Mouse (Mus musculus) kidney, embryonic 16.5 days (tissue): Measurements from ENCODE around the gene Olfr149. TPM values are rescaled to one million over a fixed set of nuclear protein-coding genes. Genes with fewer than 3 reads are reported as not detected.

Experiments used
- ATAC-seq: fragments of 200-750 bp; cut with Nextera tagmentation; 2 replicates; pipeline ENCODE4 v1.8.0; 2017; ENCODE audit warnings: moderate TSS enrichment; ENCODE audit not compliant: low FRiP score, low TSS enrichment
- H3K27ac ChIP-seq: fragments of 300-500 bp; sonication (generic); 2 replicates; pipeline ENCODE4 v1.5.1; 2014; ENCODE audit warnings: low read length
- H3K27me3 ChIP-seq: fragments of 300-500 bp; sonication (generic); 2 replicates; pipeline ENCODE4 v1.6.1; 2014; ENCODE audit warnings: low read length, control low read depth, mixed read lengths; ENCODE audit not compliant: insufficient read depth
- H3K36me3 ChIP-seq: fragments of 300-500 bp; sonication (generic); 2 replicates; pipeline ENCODE4 v1.6.1; 2014; ENCODE audit warnings: low read length, control low read depth, mixed read lengths; ENCODE audit not compliant: insufficient read depth
- H3K4me1 ChIP-seq: fragments of 300-500 bp; sonication (generic); 2 replicates; pipeline ENCODE4 v1.6.1; 2014; ENCODE audit warnings: low read length, control low read depth, mixed read lengths; ENCODE audit not compliant: insufficient read depth
- H3K4me2 ChIP-seq: fragments of 300-500 bp; sonication (generic); replicated peaks from 2 replicates; pipeline ENCODE4 v1.6.1; 2014; ENCODE audit warnings: low read depth, low read length
- H3K4me3 ChIP-seq: fragments of 300-500 bp; sonication (generic); 2 replicates; pipeline ENCODE4 v1.5.1; 2014; ENCODE audit warnings: mild to moderate bottlenecking, low read length
- H3K9ac ChIP-seq: fragments of 300-500 bp; sonication (generic); replicated peaks from 2 replicates; pipeline ENCODE4 v1.6.1; 2014; ENCODE audit warnings: low read length
- H3K9me3 ChIP-seq: fragments of 300-500 bp; sonication (generic); 2 replicates; pipeline ENCODE4 v1.6.1; 2016; ENCODE audit warnings: low read length, control low read depth
- WGBS: fragments of 180-500 bp; shearing (Covaris S2); extraction: QIAGEN DNeasy Blood & Tissue Kit; methylation state at CpG from one replicate; pipeline ENCODE4 v1.1.7; 2014; 5-methylcytosine and 5-hydroxymethylcytosine counted together
- polyA plus RNA-seq: library from polyadenylated mRNA; unstranded; fragments of >200 nt; fragmentation: Nextera tagmentation; extraction: Ambion mirVana; gene quantifications from 2 replicates; pipeline ENCODE4 v1.2.1, GENCODE M21; 2015

Gene Olfr149
- polyA plus RNA-seq, 1 experiment from 2014 or later = not detected

DNA sequence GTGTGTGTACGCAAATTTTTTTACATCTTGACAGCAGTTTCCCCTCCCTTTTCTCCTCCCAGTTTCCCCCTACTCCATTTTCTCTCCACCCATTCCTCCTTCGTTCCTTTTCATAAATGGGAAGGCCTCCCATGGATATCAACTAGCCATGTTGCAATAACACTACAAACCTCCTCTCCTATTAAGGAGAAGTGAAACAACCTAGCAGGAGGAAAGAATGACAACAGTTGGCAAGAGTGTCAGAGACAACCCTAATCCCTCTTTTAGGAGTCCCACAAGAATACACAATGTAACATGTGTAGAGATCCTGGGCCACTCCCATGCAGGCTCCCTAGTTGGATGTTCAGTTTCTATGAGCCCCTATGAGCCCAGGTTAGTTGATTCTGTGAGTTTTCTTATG, 32.1 kb downstream of the Olfr149 start:
- no peaks in the 10 kb centered on the region for H3K36me3 ChIP-seq
- no peak overlapping the region for H3K4me3 ChIP-seq
- H3K27ac ChIP-seq = no peak overlapping the region
- no peaks in the 10 kb centered on the region for H3K4me1 ChIP-seq
- no peaks in the 10 kb centered on the region for H3K27me3 ChIP-seq
- no peaks in the 10 kb centered on the region for H3K9me3 ChIP-seq
- H3K9ac ChIP-seq = no peak overlapping the region
- 83% methylated on average over 2 of the region's 2 CpGs for WGBS
- ATAC-seq = no peak
- H3K4me2 ChIP-seq = no peak overlapping the region

GRCm38 (mm10) chr9:39669723-39670122, 37.2 kb downstream of the Olfr149 start:
- H3K4me1 ChIP-seq = no peaks in the 10 kb centered on the region
- H3K9ac ChIP-seq = no peak overlapping the region
- ATAC-seq = no peak
- 74% methylated on average over 2 of the region's 2 CpGs for WGBS
- H3K4me2 ChIP-seq = no peak overlapping the region
- no peaks in the 10 kb centered on the region for H3K27me3 ChIP-seq
- no peaks in the 10 kb centered on the region for H3K9me3 ChIP-seq
- H3K27ac ChIP-seq = no peak overlapping the region
- H3K4me3 ChIP-seq = no peak overlapping the region
- no peaks in the 10 kb centered on the region for H3K36me3 ChIP-seq

DNA sequence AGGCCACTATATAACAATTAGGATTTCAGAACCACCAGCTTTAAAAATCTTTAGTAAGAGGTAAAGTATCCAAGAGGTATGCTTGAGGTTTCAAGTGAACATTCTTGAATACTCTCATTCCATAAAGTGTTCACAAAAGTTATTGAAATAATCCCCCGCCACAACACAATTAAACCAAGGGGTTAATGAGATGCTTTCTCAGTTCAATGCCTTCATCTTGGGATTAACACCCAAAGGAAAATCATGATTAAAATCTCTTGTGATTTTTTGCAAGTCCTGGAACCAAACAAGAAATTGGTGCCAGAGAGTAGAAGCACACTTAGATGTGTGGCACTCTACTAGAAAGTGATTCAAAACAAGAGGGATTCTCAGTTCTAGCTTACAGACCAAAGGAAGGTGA, 40.0 kb downstream of the Olfr149 start, which contains the start of gene Olfr963:
Gene Olfr963, plus strand, starts transcription at position 301 of the 400 bp plus-strand sequence.
- H3K4me2 ChIP-seq = no peak within 1 kb of the TSS

DNA sequence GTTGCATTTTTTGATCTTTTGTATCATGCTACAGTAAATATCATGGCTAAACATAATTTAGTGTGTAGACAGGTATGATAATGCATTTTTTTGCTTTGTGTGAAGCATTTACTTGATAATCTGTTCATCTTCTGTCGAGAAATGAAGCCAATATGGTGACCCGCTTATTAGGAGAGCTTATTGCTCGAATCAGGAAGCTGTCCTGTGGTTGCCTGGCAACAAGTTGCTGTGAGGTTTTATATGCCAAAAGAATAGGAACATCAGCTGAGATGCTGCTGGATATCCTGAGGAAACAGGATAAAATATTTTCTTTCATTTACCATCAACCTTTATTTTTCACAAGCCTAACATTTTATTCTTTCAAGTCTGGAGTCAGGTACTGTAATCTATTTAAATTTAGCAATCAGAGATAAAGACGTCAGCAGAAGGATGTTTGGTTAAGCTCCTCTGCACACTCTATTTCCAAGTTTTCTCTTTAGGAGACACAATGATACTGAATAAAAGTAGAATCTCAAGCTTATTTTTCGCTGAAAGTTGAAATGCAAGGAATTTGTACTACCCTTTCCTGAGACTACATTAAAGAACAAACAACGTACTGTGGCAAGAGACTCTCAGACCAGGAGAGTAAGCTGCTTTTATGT, 52.0 kb downstream of the Olfr149 start:
- H3K4me2 ChIP-seq = no peak overlapping the region
- ATAC-seq = no peak
- no peak overlapping the region for H3K4me3 ChIP-seq
- H3K36me3 ChIP-seq = no peaks in the 10 kb centered on the region
- no peaks in the 10 kb centered on the region for H3K4me1 ChIP-seq
- no peaks in the 10 kb centered on the region for H3K9me3 ChIP-seq
- WGBS = 71% methylated on average over 6 of the region's 6 CpGs
- H3K27me3 ChIP-seq = no peaks in the 10 kb centered on the region
- H3K27ac ChIP-seq = no peak overlapping the region
- no peak overlapping the region for H3K9ac ChIP-seq

More for the DNA sequence above, 40.0 kb downstream of the Olfr149 start, which contains the start of gene Olfr963:
- Histone ChIP-seq H3K27ac (no peak within 1 kb of the TSS), H3K36me3 (no peaks in the 10 kb centered on the region), H3K4me3 (no peak within 1 kb of the TSS), H3K27me3 (no peaks in the 10 kb centered on the region), H3K9ac (no peak within 1 kb of the TSS), H3K4me1 (no peaks in the 10 kb centered on the region), H3K9me3 (no peaks in the 10 kb centered on the region)
- WGBS = 94% methylated on average over 1 of the region's 1 CpGs
- ATAC-seq = no peak

Other genes with a start within 250 kb of the Olfr149 start
- gene Olfr955, start 235.2 kb downstream of the Olfr149 start, polyA plus RNA-seq = not detected in 2 replicates
- gene Olfr44, start 213.1 kb downstream of the Olfr149 start, polyA plus RNA-seq = not detected in 2 replicates
- not detected in 2 replicates for gene Olfr957, start 191.3 kb downstream of the Olfr149 start, polyA plus RNA-seq
- gene Olfr958, start 153.1 kb downstream of the Olfr149 start, polyA plus RNA-seq = not detected in 2 replicates
- not detected in 2 replicates for gene Olfr959, start 131.5 kb downstream of the Olfr149 start, polyA plus RNA-seq
- 15.5 and 16.2 TPM in 2 replicates for gene AW551984, start 102.7 kb downstream of the Olfr149 start, polyA plus RNA-seq
- not detected in 2 replicates for gene Olfr148, start 96.5 kb downstream of the Olfr149 start, polyA plus RNA-seq
- not detected in 2 replicates for gene Olfr960, start 85.7 kb downstream of the Olfr149 start, polyA plus RNA-seq
- not detected in 2 replicates for gene Olfr961, start 62.0 kb downstream of the Olfr149 start, polyA plus RNA-seq
- gene Olfr963, start 39.9 kb downstream of the Olfr149 start, polyA plus RNA-seq = not detected in 2 replicates
- not detected in 2 replicates for gene Olfr965, start 4.2 kb upstream of the Olfr149 start, polyA plus RNA-seq
- gene Olfr150, start 23.9 kb upstream of the Olfr149 start, polyA plus RNA-seq = not detected in 2 replicates
- not detected in 2 replicates for gene Olfr967, start 39.1 kb upstream of the Olfr149 start, polyA plus RNA-seq
- gene Olfr968, start 76.1 kb upstream of the Olfr149 start, polyA plus RNA-seq = not detected in 2 replicates
- not detected in 2 replicates for gene Olfr969, start 83.8 kb upstream of the Olfr149 start, polyA plus RNA-seq
- not detected in 2 replicates for gene Olfr970, start 101.7 kb upstream of the Olfr149 start, polyA plus RNA-seq
- not detected in 2 replicates for gene Olfr971, start 129.8 kb upstream of the Olfr149 start, polyA plus RNA-seq
- not detected in 2 replicates for gene Olfr972, start 159.3 kb upstream of the Olfr149 start, polyA plus RNA-seq
- gene Olfr229, start 200.2 kb upstream of the Olfr149 start, polyA plus RNA-seq = not detected in 2 replicates
- not detected in 2 replicates for gene Olfr974, start 230.4 kb upstream of the Olfr149 start, polyA plus RNA-seq
- not detected in 2 replicates for gene Olfr975, start 244.9 kb upstream of the Olfr149 start, polyA plus RNA-seq